Mouse (Mus musculus) CD4-positive, CD25-positive, alpha-beta regulatory T cell, adult 2 months (primary cell): Measurements from ENCODE around the gene Sdhb.

ENCODE experiments used
- DNase-seq: peaks from one replicate; pipeline ENCODE4 v3.0.0-alpha.2; 2012; ENCODE audit warnings: low read depth, low spot score

The Sdhb gene

DNA sequence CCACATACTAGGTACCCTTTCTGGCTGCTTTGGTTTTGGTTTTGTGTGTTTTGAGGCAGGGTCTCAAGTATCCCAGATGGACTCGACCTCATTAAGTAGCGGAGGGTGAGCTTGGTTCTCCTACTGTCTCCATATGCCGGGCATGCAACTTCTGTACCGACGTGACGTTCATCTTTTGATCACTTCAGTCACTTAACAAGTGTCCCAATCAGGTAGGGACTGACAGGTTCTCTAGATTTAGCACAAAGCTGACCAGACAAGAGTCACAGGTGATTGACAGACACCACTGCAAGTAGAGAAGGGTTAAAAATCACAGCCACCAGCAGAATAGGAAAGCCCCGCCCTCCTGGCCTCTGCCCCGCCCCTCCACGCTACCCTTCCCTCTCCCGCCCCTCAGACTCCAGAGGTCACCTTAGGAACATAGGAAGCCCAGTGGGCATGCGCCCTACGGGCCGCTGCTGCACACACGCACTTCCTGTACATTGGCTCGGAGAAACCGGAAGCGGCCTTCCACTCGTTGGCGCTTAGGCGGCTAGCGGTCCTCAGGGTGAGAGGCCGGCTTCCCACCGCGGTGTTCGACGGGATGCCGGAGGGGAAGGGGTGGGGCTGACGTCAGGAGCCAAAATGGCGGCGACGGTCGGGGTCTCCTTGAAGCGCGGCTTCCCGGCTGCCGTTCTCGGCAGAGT is at the start of gene Sdhb:
Gene Sdhb, plus strand, starts transcription at position 423 of the 686 bp plus-strand sequence.
- peak; percentile 96 for DNase-seq

DNA sequence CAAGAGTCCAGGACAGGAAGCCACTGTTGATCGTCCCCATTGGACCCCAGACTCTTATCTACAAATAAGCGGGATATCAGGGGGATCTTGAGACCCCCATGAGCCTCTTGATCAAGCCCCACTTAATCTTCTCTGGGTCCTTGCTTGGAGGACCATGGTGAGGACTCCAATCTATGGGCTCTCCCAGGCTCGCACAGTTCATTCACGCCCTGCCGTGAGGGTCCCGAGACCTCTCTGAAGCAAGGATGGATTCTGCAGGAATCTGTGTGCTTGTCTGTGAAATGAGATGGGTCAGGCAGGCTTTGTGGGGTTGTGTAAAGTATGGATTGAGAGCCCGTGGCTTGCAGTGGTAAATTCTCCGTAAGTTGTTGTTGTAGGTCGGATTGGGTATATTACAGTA is 49.6 kb upstream of the Sdhb start:
- no peak for DNase-seq

DNA sequence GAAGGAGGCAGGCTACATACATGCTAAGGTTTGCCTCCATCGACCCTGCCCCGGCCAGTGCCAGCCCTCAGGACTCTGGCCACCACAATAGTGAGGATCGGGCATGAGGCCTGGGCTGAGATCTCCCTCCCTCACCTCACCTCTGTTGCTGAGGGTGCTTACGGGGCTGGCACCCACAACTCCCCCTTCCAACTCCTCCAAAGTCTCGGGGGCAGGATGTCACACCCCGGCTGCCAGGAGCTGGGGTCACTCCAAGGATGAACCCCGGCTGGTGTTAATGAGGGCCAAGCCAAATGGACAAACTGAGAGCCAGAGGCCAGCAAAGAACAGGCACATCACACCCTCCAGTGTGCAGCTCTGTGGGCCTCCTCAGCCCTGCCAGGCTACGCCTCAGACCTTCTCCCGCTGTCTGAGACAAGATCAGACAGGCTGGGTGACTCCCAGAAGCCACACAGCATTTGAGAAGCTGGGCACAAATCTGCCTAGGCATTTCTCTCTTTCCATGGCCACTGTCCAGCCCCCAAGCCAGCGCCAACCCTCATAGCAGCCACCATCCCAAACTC is 48.7 kb upstream of the Sdhb start:
- DNase-seq = no peak

GRCm38 (mm10) chr4:140913565-140913964 is 47.4 kb upstream of the Sdhb start:
- DNase-seq = no peak

GRCm38 (mm10) chr4:140914731-140915131 is 46.3 kb upstream of the Sdhb start:
- DNase-seq = no peak

- no peak for DNase-seq
Measured at GRCm38 (mm10) chr4:140915235-140915634, 45.8 kb upstream of the Sdhb start.

- no peak for DNase-seq
Measured at GRCm38 (mm10) chr4:140916296-140916695, 44.7 kb upstream of the Sdhb start.

- no peak for DNase-seq
Measured at GRCm38 (mm10) chr4:140917451-140917850, 43.6 kb upstream of the Sdhb start.

DNA sequence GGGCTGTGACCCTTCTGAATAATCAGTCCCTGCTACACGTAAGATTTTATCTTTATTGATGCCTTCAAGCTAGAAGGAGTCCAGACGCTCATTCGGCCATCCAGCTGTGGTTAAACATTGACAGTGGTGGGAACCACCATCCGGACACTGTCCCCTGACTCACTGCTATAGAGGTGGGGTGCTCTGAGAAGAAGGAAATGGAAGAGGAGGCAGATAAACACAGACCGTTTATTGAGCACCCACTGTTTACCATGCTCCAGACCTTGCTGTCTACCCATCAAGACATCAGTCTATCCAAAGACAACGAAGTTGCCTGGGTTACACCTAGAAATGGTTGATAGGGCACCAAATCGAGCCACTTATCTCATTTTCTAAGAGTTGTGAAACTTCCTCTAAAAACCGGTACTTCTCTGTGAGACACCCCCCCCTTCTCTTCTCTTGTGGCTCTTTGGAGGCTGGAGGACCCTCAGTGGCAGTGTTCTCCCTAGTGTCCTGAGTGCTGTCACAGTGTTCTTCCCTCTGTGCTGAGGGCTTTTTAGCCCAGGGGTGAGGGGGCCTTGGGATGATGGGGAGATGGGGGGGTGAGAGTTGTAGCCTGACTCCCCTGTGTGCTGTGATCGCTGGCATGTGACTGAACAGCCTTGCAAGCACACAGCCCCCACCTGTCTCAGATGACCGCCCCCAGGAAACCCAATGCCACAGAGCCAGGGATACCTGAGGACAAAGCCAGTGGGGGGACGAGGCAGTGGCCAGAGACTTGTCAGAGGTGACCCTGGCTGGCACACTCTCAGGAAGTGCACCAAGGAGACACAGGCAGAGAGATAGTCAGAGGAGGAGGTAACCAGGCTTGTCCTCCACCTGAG is 40.8 kb upstream of the Sdhb start:
- no peak for DNase-seq

- DNase-seq = no peak
Measured at GRCm38 (mm10) chr4:140922508-140922907, 38.5 kb upstream of the Sdhb start.

- DNase-seq = no peak
Measured at GRCm38 (mm10) chr4:140925648-140926047, 35.4 kb upstream of the Sdhb start.

DNA sequence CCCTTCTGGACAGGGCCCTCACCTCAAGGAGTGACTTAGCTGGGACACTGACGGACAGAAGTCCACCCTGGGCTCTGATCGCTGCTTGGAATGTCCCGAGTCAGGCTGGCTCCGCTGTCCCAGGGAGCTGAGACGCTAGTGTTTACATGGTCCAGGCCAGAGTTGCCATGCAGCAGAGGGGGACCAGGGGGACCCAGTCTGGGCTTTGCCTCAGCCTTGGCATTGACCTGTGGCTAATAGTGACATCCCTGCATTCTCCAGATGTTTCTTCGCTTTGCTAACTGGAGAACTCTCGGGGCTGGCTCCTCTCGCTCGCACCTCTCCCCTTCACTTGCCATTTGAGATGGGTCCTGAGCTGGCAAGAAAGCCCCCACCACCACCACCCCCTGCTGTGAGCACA is 32.7 kb upstream of the Sdhb start:
- DNase-seq = no peak

DNA sequence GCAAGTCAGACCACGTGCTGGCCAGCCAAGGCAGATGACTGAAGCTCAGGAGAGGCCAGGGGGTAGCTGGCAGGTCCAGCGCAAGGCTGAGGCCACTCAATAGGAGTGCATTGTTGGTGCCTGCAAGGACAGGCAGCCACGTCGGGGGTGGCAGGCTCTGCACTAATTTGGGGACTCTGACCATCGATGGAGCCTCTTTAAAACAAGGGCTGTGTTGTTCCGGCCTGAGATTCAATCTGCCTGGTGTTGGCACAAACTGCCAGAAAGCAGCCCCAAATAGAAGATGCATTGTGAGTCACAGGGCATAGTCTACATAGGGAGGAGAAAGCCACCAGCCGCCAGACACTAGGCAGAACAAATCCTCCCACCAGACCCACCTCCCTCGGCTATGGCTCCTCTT is 31.3 kb upstream of the Sdhb start:
- no peak for DNase-seq

DNA sequence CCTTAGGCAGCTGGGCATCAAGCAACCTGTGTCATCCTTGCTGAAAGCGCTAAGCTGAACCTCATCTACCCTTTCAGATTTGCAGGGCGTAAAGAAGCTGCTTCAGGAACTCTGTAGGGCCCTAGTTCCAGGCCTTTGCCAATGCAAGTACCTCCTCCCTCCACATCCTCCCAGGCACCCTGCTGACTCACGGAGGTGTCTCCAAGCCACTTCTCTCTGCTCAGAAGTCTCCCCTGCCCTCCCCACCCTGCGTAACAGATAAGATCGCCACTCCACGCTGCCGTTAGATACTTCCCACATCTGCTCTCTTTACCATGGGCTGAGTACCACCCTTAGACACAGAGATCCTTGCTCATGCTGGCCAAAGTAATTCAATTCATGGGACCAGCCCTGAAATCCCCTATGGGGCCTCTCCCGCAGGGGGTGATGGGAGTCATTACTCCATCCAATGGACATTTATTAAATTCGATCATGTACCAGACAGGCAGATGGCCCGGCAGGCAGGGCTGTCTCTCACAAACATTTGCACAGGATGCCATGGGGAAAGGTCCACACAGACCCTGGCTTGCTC is 30.0 kb upstream of the Sdhb start:
- no peak for DNase-seq

- DNase-seq = no peak
Measured at GRCm38 (mm10) chr4:140935643-140936042, 25.4 kb upstream of the Sdhb start.

DNA sequence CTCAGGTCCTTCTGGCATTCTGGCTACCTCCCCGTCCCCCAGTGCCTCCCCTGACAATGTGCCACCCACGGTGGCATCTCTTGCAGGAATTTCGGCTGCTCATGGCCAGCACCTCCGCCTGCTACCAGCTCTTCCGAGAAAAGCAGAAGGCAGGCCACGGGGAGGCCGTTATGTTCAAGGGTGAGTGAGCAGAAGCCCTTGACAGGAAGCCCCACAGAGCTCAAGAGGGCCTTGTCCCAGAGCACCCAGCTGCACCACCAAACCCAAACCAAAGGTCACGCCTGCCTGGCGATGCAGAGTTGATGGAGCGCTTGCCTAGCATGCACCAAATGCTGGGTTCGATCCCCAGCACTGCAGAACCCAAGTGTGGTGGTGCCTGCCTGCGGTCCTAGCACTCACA is 16.6 kb upstream of the Sdhb start:
- peak; percentile 50 for DNase-seq

- DNase-seq = peak; percentile 83
Measured at GRCm38 (mm10) chr4:140944961-140945442, 16.0 kb upstream of the Sdhb start.

GRCm38 (mm10) chr4:140945571-140945970 is 15.4 kb upstream of the Sdhb start:
- DNase-seq = peak; percentile 38

- DNase-seq = peak; percentile 24
Measured at GRCm38 (mm10) chr4:140946048-140946447, 15.0 kb upstream of the Sdhb start.

GRCm38 (mm10) chr4:140946580-140947205 is 14.3 kb upstream of the Sdhb start:
- peak; percentile 27 for DNase-seq
